Mouse (Mus musculus): ENCODE results near the gene Ppp1r35. TPM values are rescaled to one million over a fixed set of nuclear protein-coding genes. Genes with fewer than 3 reads are reported as not detected.

The Ppp1r35 gene
- total RNA-seq, 1 experiment = 27.6 TPM

DNA sequence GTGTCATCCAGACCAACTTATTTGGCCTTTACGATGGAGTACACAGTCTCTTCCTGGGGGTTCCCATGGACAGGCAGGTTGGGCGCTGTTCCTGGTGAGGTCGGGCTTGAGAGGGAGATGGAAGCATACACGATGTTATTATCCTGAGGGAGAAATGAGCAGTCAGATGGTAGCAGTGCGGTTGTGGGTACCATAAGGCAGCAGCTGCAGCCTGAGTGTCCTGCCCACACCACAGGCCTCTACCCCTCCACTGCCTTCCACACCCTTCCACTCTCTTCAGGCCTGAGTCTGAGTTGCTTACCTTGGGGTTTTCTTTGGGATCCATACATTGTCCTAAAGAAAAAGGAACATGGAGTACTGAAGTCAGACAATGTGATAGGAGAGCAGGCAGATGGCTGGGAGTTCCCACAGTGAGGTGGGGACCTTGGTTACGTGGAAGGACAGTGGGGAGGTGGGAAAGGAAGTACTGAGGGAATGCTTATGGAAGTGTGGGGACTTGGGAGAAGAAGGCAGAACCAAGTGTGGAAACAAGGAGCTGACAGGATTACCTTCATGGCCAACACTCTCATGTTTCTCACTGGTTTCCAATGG lies 44.9 kb downstream of the Ppp1r35 start:
- Histone ChIP-seq H3K4me1 (ENCODE audit: control insufficient read depth in 2 of 2, insufficient read depth in 2 of 2, low read length in 2 of 2, poor library complexity in 1 of 2) (no peaks in the 10 kb centered on the region), H3K27ac (ENCODE audit: insufficient read depth, low read depth, low read length, poor library complexity, severe bottlenecking) (no peak overlapping the region), H3K9me3 (ENCODE audit: control insufficient read depth, insufficient read depth, low read depth, low read length) (0 out of 2 replicates have a peak, but pooled peaks cover 2% of the 10 kb centered on the region), H3K9ac (ENCODE audit: insufficient read depth, low read depth, low read length, poor library complexity, severe bottlenecking) (no peak overlapping the region), H3K4me3 (ENCODE audit: insufficient read depth in 1 of 2, low read depth in 1 of 2, low read length in 2 of 2, poor library complexity in 1 of 2, severe bottlenecking in 1 of 2) (no peak overlapping the region), H3K36me3 (ENCODE audit: control insufficient read depth, insufficient read depth, low read length, poor library complexity, severe bottlenecking) (no peaks in the 10 kb centered on the region)
- no peak for DNase-seq (ENCODE audit: low read depth, low spot score)
- in situ Hi-C loops (cut with MboI; ENCODE audit: low sequenced_read_pairs in 2 of 2, unreplicated experiment in 2 of 2) = no loop called here
- TF ChIP-seq CHD2 (IDR thresholded peaks at IDR 0.05; ENCODE audit: low read depth, low read length) (no peak), ZNF384 (IDR thresholded peaks at IDR 0.05; ENCODE audit: low read depth, low read length) (no peak), ZC3H11A (IDR thresholded peaks at IDR 0.05; ENCODE audit: borderline replicate concordance, low read depth, low read length) (no peak), HCFC1 (IDR thresholded peaks at IDR 0.05; ENCODE audit: borderline replicate concordance, insufficient read depth, low read length) (no peak), MAFK (IDR thresholded peaks at IDR 0.05; ENCODE audit: insufficient read depth, low read depth, low read length) (no peak)

GRCm38 (mm10) chr5:137825030-137825429 lies 46.4 kb downstream of the Ppp1r35 start:
- no peak overlapping the region for H3K9ac ChIP-seq (ENCODE audit: insufficient read depth, low read depth, low read length, poor library complexity, severe bottlenecking)
- in situ Hi-C loops (cut with MboI; ENCODE audit: low sequenced_read_pairs in 2 of 2, unreplicated experiment in 2 of 2) = no loop called here
- no peak for DNase-seq (ENCODE audit: low read depth, low spot score)
- no peaks in the 10 kb centered on the region for H3K36me3 ChIP-seq (ENCODE audit: control insufficient read depth, insufficient read depth, low read length, poor library complexity, severe bottlenecking)
- TF ChIP-seq HCFC1 (IDR thresholded peaks at IDR 0.05; ENCODE audit: borderline replicate concordance, insufficient read depth, low read length) = no peak
- TF ChIP-seq ZNF384 (IDR thresholded peaks at IDR 0.05; ENCODE audit: low read depth, low read length) = no peak
- TF ChIP-seq ZC3H11A (IDR thresholded peaks at IDR 0.05; ENCODE audit: borderline replicate concordance, low read depth, low read length) = no peak
- TF ChIP-seq MAFK (IDR thresholded peaks at IDR 0.05; ENCODE audit: insufficient read depth, low read depth, low read length) = no peak
- TF ChIP-seq CHD2 (IDR thresholded peaks at IDR 0.05; ENCODE audit: low read depth, low read length) = no peak
- no peaks in the 10 kb centered on the region for H3K4me1 ChIP-seq (ENCODE audit: control insufficient read depth in 2 of 2, insufficient read depth in 2 of 2, low read length in 2 of 2, poor library complexity in 1 of 2)
- H3K4me3 ChIP-seq (ENCODE audit: insufficient read depth in 1 of 2, low read depth in 1 of 2, low read length in 2 of 2, poor library complexity in 1 of 2, severe bottlenecking in 1 of 2) = no peak overlapping the region
- H3K9me3 ChIP-seq (ENCODE audit: control insufficient read depth, insufficient read depth, low read depth, low read length) = no peaks in the 10 kb centered on the region
- no peak overlapping the region for H3K27ac ChIP-seq (ENCODE audit: insufficient read depth, low read depth, low read length, poor library complexity, severe bottlenecking)

DNA sequence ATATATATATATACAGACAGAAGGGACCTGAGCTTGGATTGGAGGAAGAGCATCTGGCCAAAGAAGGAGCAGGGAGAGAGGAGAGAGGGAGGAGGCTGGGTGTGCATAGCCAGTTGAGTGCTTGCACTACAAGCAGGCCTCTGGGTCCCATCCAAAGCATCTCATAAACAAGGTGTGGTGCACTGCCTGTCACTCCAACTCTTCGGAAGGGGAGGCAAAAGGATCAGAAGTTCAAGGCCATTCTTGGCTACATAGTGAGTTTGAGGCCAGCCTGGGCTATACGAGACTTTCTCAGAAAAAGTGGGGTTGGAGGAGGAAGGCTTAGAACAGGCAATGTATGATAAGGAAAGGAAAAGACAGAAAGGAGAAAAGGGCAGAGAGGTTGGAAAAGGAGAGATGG lies 47.3 kb downstream of the Ppp1r35 start:
- Histone ChIP-seq H3K9ac (ENCODE audit: insufficient read depth, low read depth, low read length, poor library complexity, severe bottlenecking) (no peak overlapping the region), H3K9me3 (ENCODE audit: control insufficient read depth, insufficient read depth, low read depth, low read length) (no peaks in the 10 kb centered on the region), H3K27ac (ENCODE audit: insufficient read depth, low read depth, low read length, poor library complexity, severe bottlenecking) (no peak overlapping the region), H3K36me3 (ENCODE audit: control insufficient read depth, insufficient read depth, low read length, poor library complexity, severe bottlenecking) (no peaks in the 10 kb centered on the region), H3K4me1 (ENCODE audit: control insufficient read depth in 2 of 2, insufficient read depth in 2 of 2, low read length in 2 of 2, poor library complexity in 1 of 2) (no peaks in the 10 kb centered on the region), H3K4me3 (ENCODE audit: insufficient read depth in 1 of 2, low read depth in 1 of 2, low read length in 2 of 2, poor library complexity in 1 of 2, severe bottlenecking in 1 of 2) (no peak overlapping the region)
- TF ChIP-seq CHD2 (IDR thresholded peaks at IDR 0.05; ENCODE audit: low read depth, low read length) = no peak
- no peak for TF ChIP-seq MAFK (IDR thresholded peaks at IDR 0.05; ENCODE audit: insufficient read depth, low read depth, low read length)
- TF ChIP-seq HCFC1 (IDR thresholded peaks at IDR 0.05; ENCODE audit: borderline replicate concordance, insufficient read depth, low read length) = no peak
- TF ChIP-seq ZNF384 (IDR thresholded peaks at IDR 0.05; ENCODE audit: low read depth, low read length) = no peak
- TF ChIP-seq ZC3H11A (IDR thresholded peaks at IDR 0.05; ENCODE audit: borderline replicate concordance, low read depth, low read length) = no peak
- in situ Hi-C loops (cut with MboI; ENCODE audit: low sequenced_read_pairs in 2 of 2, unreplicated experiment in 2 of 2) = no loop called here
- DNase-seq (ENCODE audit: low read depth, low spot score) = no peak

DNA sequence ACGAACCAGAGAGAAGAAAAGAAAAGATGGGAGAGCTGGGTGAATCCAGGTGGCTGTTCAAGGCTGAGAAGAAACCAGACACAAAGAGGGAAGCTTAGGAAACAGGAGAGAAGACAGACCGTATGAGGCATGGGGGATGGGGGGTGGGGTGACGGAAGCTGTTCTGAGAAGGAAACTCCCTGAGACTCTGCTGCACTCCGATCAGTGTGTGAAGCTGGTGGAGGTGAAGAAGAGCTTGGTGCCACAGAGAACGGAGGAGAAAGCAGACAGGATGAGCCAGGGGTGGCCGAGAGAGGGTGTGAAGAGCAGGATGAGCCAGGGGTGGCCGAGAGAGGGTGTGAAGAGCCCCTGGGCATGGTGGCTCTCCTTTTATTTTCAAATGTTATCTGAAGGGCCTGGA lies 47.8 kb downstream of the Ppp1r35 start:
- H3K9ac ChIP-seq (ENCODE audit: insufficient read depth, low read depth, low read length, poor library complexity, severe bottlenecking) = no peak overlapping the region
- in situ Hi-C loops (cut with MboI; ENCODE audit: low sequenced_read_pairs in 2 of 2, unreplicated experiment in 2 of 2) = no loop called here
- no peak overlapping the region for H3K4me3 ChIP-seq (ENCODE audit: insufficient read depth in 1 of 2, low read depth in 1 of 2, low read length in 2 of 2, poor library complexity in 1 of 2, severe bottlenecking in 1 of 2)

More for the DNA sequence above, 47.8 kb downstream of the Ppp1r35 start:
- Histone ChIP-seq H3K4me1 (ENCODE audit: control insufficient read depth in 2 of 2, insufficient read depth in 2 of 2, low read length in 2 of 2, poor library complexity in 1 of 2) (no peaks in the 10 kb centered on the region), H3K27ac (ENCODE audit: insufficient read depth, low read depth, low read length, poor library complexity, severe bottlenecking) (no peak overlapping the region), H3K36me3 (ENCODE audit: control insufficient read depth, insufficient read depth, low read length, poor library complexity, severe bottlenecking) (no peaks in the 10 kb centered on the region), H3K9me3 (ENCODE audit: control insufficient read depth, insufficient read depth, low read depth, low read length) (no peaks in the 10 kb centered on the region)
- no peak for DNase-seq (ENCODE audit: low read depth, low spot score)
- TF ChIP-seq HCFC1 (IDR thresholded peaks at IDR 0.05; ENCODE audit: borderline replicate concordance, insufficient read depth, low read length) = no peak
- no peak for TF ChIP-seq ZC3H11A (IDR thresholded peaks at IDR 0.05; ENCODE audit: borderline replicate concordance, low read depth, low read length)
- TF ChIP-seq MAFK (IDR thresholded peaks at IDR 0.05; ENCODE audit: insufficient read depth, low read depth, low read length) = no peak
- no peak for TF ChIP-seq ZNF384 (IDR thresholded peaks at IDR 0.05; ENCODE audit: low read depth, low read length)
- no peak for TF ChIP-seq CHD2 (IDR thresholded peaks at IDR 0.05; ENCODE audit: low read depth, low read length)
